Comparison of ENCODE assay signal across 8 mouse cellular contexts in the genomic region with DNA sequence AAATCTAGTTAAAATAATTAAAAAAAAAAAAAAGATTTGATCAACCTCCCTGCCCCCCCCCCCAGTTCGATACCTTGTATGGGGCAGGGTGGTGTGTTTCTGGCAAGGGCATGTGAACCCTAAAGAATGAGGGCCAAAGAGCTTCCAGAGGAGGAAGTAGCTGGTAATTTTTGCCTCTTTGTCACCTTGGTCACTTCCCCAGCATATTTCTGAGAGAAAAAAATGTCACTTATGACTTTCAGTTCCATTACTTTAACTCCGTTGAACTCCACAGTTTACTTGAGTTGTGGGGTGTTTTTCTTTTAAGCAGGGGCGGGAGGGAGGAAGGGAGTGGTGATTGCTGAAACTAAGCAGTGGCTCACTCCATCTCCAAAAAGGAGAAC. TPM values are rescaled to one million over a fixed set of nuclear protein-coding genes. Genes with fewer than 3 reads are reported as not detected.
DNase-seq lines count a peak whose midpoint lies in the region; ATAC-seq and TF ChIP-seq lines count a peak whose summit lies in the region.

No protein-coding gene starts in this region.

- H3K4me1 ChIP-seq in embryonic facial prominence, embryonic 14.5 days (ENCODE audit: control insufficient read depth, insufficient read depth, low read length): no peaks in the 10 kb centered on the region
- H3K4me1 ChIP-seq in hindbrain, postnatal 0 days (ENCODE audit: insufficient read depth, low read length): no peaks in the 10 kb centered on the region
- H3K4me1 ChIP-seq in stomach, embryonic 16.5 days (ENCODE audit: control insufficient read depth, insufficient read depth, low read length): 0 out of 2 replicates have a peak, but pooled peaks cover 3% of the 10 kb centered on the region

- peak overlapping the region; percentile 72 for H3K9ac ChIP-seq in embryonic facial prominence, embryonic 14.5 days (ENCODE audit: low read depth, low read length)
- peak overlapping the region; percentile 55 for H3K9ac ChIP-seq in hindbrain, postnatal 0 days (replicated peaks; ENCODE audit: low read length)
- H3K9ac ChIP-seq in stomach, embryonic 16.5 days (ENCODE audit: low read length): peak overlapping the region; percentile 71

- peak overlapping the region; percentile 44 for H3K4me3 ChIP-seq in embryonic facial prominence, embryonic 14.5 days (ENCODE audit: low read depth, low read length)
- peak overlapping the region; percentile 48 for H3K4me3 ChIP-seq in hindbrain, postnatal 0 days (ENCODE audit: low read length)
- H3K4me3 ChIP-seq in stomach, embryonic 16.5 days (replicated peaks; ENCODE audit: low read length): peak overlapping the region; percentile 52

- peak overlapping the region; percentile 54 for H3K4me2 ChIP-seq in embryonic facial prominence, embryonic 14.5 days (ENCODE audit: low read depth, low read length)
- peak overlapping the region; percentile 52 for H3K4me2 ChIP-seq in hindbrain, postnatal 0 days (ENCODE audit: low read depth, low read length)
- H3K4me2 ChIP-seq in stomach, embryonic 16.5 days (ENCODE audit: low read depth, low read length): peak overlapping the region; percentile 57

- peak; percentile 13 for ATAC-seq in embryonic facial prominence, embryonic 14.5 days (ENCODE audit: low read depth)
- ATAC-seq in hindbrain, postnatal 0 days: no peak
- ATAC-seq in stomach, embryonic 16.5 days (ENCODE audit: insufficient read depth, low FRiP score): peak; percentile 9; the same call in 1 of the 2 replicates

- no peaks in the 10 kb centered on the region for H3K27me3 ChIP-seq in embryonic facial prominence, embryonic 14.5 days (replicated peaks; ENCODE audit: control insufficient read depth, insufficient read depth, low read length)
- H3K27me3 ChIP-seq in hindbrain, postnatal 0 days (ENCODE audit: insufficient read depth, low read length): no peaks in the 10 kb centered on the region
- H3K27me3 ChIP-seq in stomach, embryonic 16.5 days (ENCODE audit: control insufficient read depth, insufficient read depth, low read length): no peaks in the 10 kb centered on the region

- WGBS in embryonic facial prominence, embryonic 14.5 days: 22% methylated on average over 3 of the region's 3 CpGs
- WGBS in hindbrain, postnatal 0 days: 40% methylated on average over 3 of the region's 3 CpGs
- 22% methylated on average over 3 of the region's 3 CpGs for WGBS in stomach, embryonic 16.5 days

- no peak for TF ChIP-seq CTCF in hindbrain, postnatal 0 days (IDR thresholded peaks at IDR 0.05; ENCODE audit: low read depth)

- peak overlapping the region; percentile 94 for H3K27ac ChIP-seq in embryonic facial prominence, embryonic 14.5 days (replicated peaks; ENCODE audit: low read depth, low read length)
- peak overlapping the region; percentile 91 for H3K27ac ChIP-seq in hindbrain, postnatal 0 days
- peak overlapping the region; percentile 97 for H3K27ac ChIP-seq in stomach, embryonic 16.5 days (ENCODE audit: low read length)

- peak; percentile 7 for DNase-seq in thymus, postnatal 0 days (ENCODE audit: low spot score)
- DNase-seq in thymus, postnatal 10 days (ENCODE audit: low spot score in 2 of 2): no peak
- DNase-seq in embryonic facial prominence, embryonic 14.5 days (ENCODE audit: low spot score): peak; percentile 10
- peak; percentile 1 for DNase-seq in hindbrain, postnatal 0 days (ENCODE audit: low spot score)
- DNase-seq in lung, postnatal 14 days: peak; percentile 20
- DNase-seq in cerebellum, adult 11-12 months: no peak
- no peak for DNase-seq in cerebellum, adult 9-11 months

- H3K9me3 ChIP-seq in embryonic facial prominence, embryonic 14.5 days (ENCODE audit: control insufficient read depth, low read length): no peaks in the 10 kb centered on the region
- no peaks in the 10 kb centered on the region for H3K9me3 ChIP-seq in hindbrain, postnatal 0 days (ENCODE audit: low read length)
- H3K9me3 ChIP-seq in stomach, embryonic 16.5 days (replicated peaks; ENCODE audit: control insufficient read depth, low read length): no peaks in the 10 kb centered on the region

- H3K36me3 ChIP-seq in embryonic facial prominence, embryonic 14.5 days (ENCODE audit: control insufficient read depth, insufficient read depth, low read length): 0 out of 2 replicates have a peak, but pooled peaks cover 7% of the 10 kb centered on the region
- no peaks in the 10 kb centered on the region for H3K36me3 ChIP-seq in hindbrain, postnatal 0 days (ENCODE audit: insufficient read depth, low read length)
- no peaks in the 10 kb centered on the region for H3K36me3 ChIP-seq in stomach, embryonic 16.5 days (ENCODE audit: control insufficient read depth, insufficient read depth, low read length)

RNA-seq across cellular contexts. Expression of a gene that starts 9.4 kb away (rescaled TPM):
- polyA plus RNA-seq in thymus, postnatal 0 days (2015; fragmentation: Nextera tagmentation; extraction: Ambion mirVana): 11.8 and 13.9 TPM in 2 replicates
- polyA plus RNA-seq in embryonic facial prominence, embryonic 14.5 days (2014; fragmentation: Nextera tagmentation; extraction: Ambion mirVana): 17.6 and 18.1 TPM in 2 replicates
- total RNA-seq in hindbrain, postnatal 0 days (2014; rRNA removed): 26.6 and 27.9 TPM in 2 replicates
- 9.8 and 10.3 TPM in 2 replicates for polyA plus RNA-seq in hindbrain, postnatal 0 days (2015; fragmentation: Nextera tagmentation; extraction: Ambion mirVana)
- 12.2 and 12.3 TPM in 2 replicates for polyA plus RNA-seq in stomach, embryonic 16.5 days (2015; fragmentation: Nextera tagmentation; extraction: Ambion mirVana)

Comparison
In these comparisons a context has a peak if more than half of its experiments do, and no peak if none do; other contexts are left out.
1. DNase-seq: peak in thymus, postnatal 0 days (single experiment), embryonic facial prominence, embryonic 14.5 days (single experiment), hindbrain, postnatal 0 days (single experiment) and lung, postnatal 14 days (single experiment); none in thymus, postnatal 10 days (0 of 2), cerebellum, adult 11-12 months (single experiment) and cerebellum, adult 9-11 months (single experiment).
2. Peak in every context shown above with its lines, with median percentiles within 50 percentile points of each other: H3K27ac ChIP-seq, H3K4me2 ChIP-seq, H3K4me3 ChIP-seq and H3K9ac ChIP-seq.